Mouse (Mus musculus) forebrain, embryonic 11.5 days (tissue): ENCODE results near the gene Ahnak2. TPM values are rescaled to one million over a fixed set of nuclear protein-coding genes. Genes with fewer than 3 reads are reported as not detected.

Experiments used
- microRNA-seq: library from miRNA; unstranded; fragments of <30 nt; microRNA quantifications from one replicate; pipeline ENCODE4, GENCODE M21; 2016; ENCODE audit not compliant: insufficient number of aligned reads
- polyA plus RNA-seq: library from polyadenylated mRNA; unstranded; fragments of >200 nt; fragmentation: Nextera tagmentation; extraction: Ambion mirVana; gene quantifications from 2 replicates; pipeline ENCODE4 v1.2.1, GENCODE M21; 2014

The Ahnak2 gene
- polyA plus RNA-seq, 1 experiment from 2014 or later, result 0.08 TPM

Small RNAs within 50 kb of the gene (microRNA-seq; reads per million reads assigned to microRNA genes)
- not detected for gene Mir6940

Other genes with a start within 250 kb of the Ahnak2 start
- 1.6 and 2.4 TPM in 2 replicates for gene Inf2, start 213.9 kb downstream of the Ahnak2 start, polyA plus RNA-seq
- gene Adssl1, start 182.6 kb downstream of the Ahnak2 start, polyA plus RNA-seq, result 1.9 and 2.1 TPM in 2 replicates
- gene Siva1, start 158.0 kb downstream of the Ahnak2 start, polyA plus RNA-seq, result 227 and 257 TPM in 2 replicates
- gene Akt1, start 127.8 kb downstream of the Ahnak2 start, polyA plus RNA-seq, result 99.4 and 123 TPM in 2 replicates
- gene Zbtb42, start 123.8 kb downstream of the Ahnak2 start, polyA plus RNA-seq, result 4.4 and 5.3 TPM in 2 replicates
- gene Cep170b, start 82.2 kb downstream of the Ahnak2 start, polyA plus RNA-seq, result 12.6 and 15.2 TPM in 2 replicates
- 3.7 and 4.1 TPM in 2 replicates for gene Pld4, start 42.0 kb downstream of the Ahnak2 start, polyA plus RNA-seq
- gene Clba1, start 6.3 kb upstream of the Ahnak2 start, polyA plus RNA-seq, result 12.5 and 15.3 TPM in 2 replicates
- gene Cdca4, start 26.8 kb upstream of the Ahnak2 start, polyA plus RNA-seq, result 170 and 180 TPM in 2 replicates
- gene Gpr132, start 65.6 kb upstream of the Ahnak2 start, polyA plus RNA-seq, result not detected in 2 replicates
- 3.2 and 4.3 TPM in 2 replicates for gene Jag2, start 127.1 kb upstream of the Ahnak2 start, polyA plus RNA-seq
- 57.6 and 59.2 TPM in 2 replicates for gene Nudt14, start 139.5 kb upstream of the Ahnak2 start, polyA plus RNA-seq
- gene Btbd6, start 173.8 kb upstream of the Ahnak2 start, polyA plus RNA-seq, result 26.7 and 27.8 TPM in 2 replicates
- 67.3 and 70.8 TPM in 2 replicates for gene Brf1, start 198.0 kb upstream of the Ahnak2 start, polyA plus RNA-seq
- gene Pacs2, start 211.9 kb upstream of the Ahnak2 start, polyA plus RNA-seq, result 24.7 and 25.6 TPM in 2 replicates